Mouse (Mus musculus) layer of hippocampus, postnatal 25 days (tissue): ENCODE measurements around the gene Fam3a. TPM values are rescaled to one million over a fixed set of nuclear protein-coding genes. Genes with fewer than 3 reads are reported as not detected.

Experiments
- DNase-seq, 2 experiments: peaks; one replicate each; pipeline ENCODE4 v3.0.0; 2022; ENCODE audit warnings: mixed read lengths in 2 of 2, low spot score in 1 of 2; ENCODE audit errors: extremely low spot score in 1 of 2
- total RNA-seq, 2 experiments: library from RNA; stranded (reverse); gene quantifications; 2 replicates each; pipeline ENCODE4 v1.2.3; 2021

The Fam3a gene
- total RNA-seq, 2 experiments from 2014 or later = 17.8 to 24.9 TPM

DNA sequence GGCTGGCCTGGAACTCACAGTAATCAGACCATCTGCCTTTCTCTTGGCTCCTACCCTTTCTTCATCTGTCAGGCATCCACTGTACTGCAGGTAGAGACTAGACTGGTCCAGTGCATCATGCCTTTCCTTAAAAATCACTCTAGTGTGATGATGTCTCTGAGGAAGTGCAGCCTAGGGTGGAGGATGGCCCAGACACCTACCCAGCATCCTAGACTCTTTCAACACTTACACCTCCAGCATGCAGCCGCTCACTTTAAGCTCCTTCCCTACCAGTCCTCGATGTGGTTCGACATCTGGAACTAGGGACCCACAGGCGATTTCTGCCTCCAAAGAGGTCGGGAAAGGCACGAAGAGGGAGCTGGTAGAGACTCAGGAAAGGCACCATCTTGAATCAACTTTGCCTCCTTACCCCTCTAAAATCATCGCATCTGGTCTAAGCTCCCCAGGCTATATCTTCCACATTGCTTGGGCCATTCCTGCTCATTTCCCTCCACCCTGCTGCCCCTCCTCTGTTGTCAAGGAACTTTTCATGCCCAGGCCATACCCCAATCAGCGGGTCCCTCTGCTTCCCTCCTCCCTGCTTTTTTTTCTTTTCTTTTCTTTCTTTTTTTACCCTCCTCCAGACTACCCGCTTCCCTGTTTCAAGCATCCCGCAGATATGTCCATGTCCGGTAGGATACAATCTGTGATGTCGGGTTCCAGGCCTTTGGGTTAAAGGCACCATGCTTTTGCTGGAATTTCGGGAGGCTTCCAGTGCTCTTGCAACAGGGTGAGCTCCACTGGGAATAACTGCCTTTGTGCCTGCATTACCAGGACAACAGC lies 40.2 kb downstream of the Fam3a start:
- DNase-seq = no peak

Other genes starting within 250 kb of the Fam3a start
- gene Tex28, start 225.4 kb downstream of the Fam3a start, total RNA-seq = not detected
- under 1 TPM in 1 of 2 experiments, not detected in 1; 0.10 TPM for gene Tktl1, start 216.0 kb downstream of the Fam3a start, total RNA-seq
- gene Flna, start 143.5 kb downstream of the Fam3a start, total RNA-seq = 100 to 1,000 TPM in 1 of 2 experiments, 10 to 100 TPM in 1; 82.6 to 124 TPM
- 10 to 100 TPM; 35.1 to 36.5 TPM for gene Emd, start 138.6 kb downstream of the Fam3a start, total RNA-seq
- 100 to 1,000 TPM; 171 TPM for gene Rpl10, start 122.5 kb downstream of the Fam3a start, total RNA-seq
- gene Taz, start 111.4 kb downstream of the Fam3a start, total RNA-seq = 10 to 100 TPM; 48.8 to 64.9 TPM
- 1 to 10 TPM; 1.8 to 2.6 TPM for gene Dnase1l1, start 110.9 kb downstream of the Fam3a start, total RNA-seq
- gene Atp6ap1, start 96.2 kb downstream of the Fam3a start, total RNA-seq = 100 to 1,000 TPM; 333 to 352 TPM
- gene Gdi1, start 88.3 kb downstream of the Fam3a start, total RNA-seq = 100 to 1,000 TPM; 631 to 685 TPM
- 10 to 100 TPM; 27.2 to 32.3 TPM for gene Fam50a, start 80.2 kb downstream of the Fam3a start, total RNA-seq
- 10 to 100 TPM; 23.9 to 40.3 TPM for gene Plxna3, start 64.2 kb downstream of the Fam3a start, total RNA-seq
- gene Lage3, start 39.7 kb downstream of the Fam3a start, total RNA-seq = 10 to 100 TPM; 26.9 to 31.2 TPM
- gene Ubl4a, start 20.1 kb downstream of the Fam3a start, total RNA-seq = 10 to 100 TPM; 70.0 to 73.0 TPM
- gene Slc10a3, start 19.9 kb downstream of the Fam3a start, total RNA-seq = 1 to 10 TPM; 3.0 to 3.5 TPM
- gene Ikbkg, start within 50 bp of the Fam3a start, total RNA-seq = 10 to 100 TPM; 51.0 to 56.3 TPM
- 10 to 100 TPM; 24.9 to 27.7 TPM for gene G6pdx, start 35.9 kb upstream of the Fam3a start, total RNA-seq
- not detected for gene Gm6880, start 88.1 kb upstream of the Fam3a start, total RNA-seq
- gene Olfr1326-ps1, start 181.6 kb upstream of the Fam3a start, total RNA-seq = not detected
- gene Olfr1325, start 199.4 kb upstream of the Fam3a start, total RNA-seq = not detected